Mouse (Mus musculus): ENCODE data around the gene Tmem50a.

The Tmem50a gene

GRCm38 (mm10) chr4:134869815-134870375, 44.9 kb downstream of the Tmem50a start:
- no peak for DNase-seq

- DNase-seq = no peak
Measured at GRCm38 (mm10) chr4:134869068-134869730, 45.6 kb downstream of the Tmem50a start.

- no peak for DNase-seq
Measured at GRCm38 (mm10) chr4:134868490-134868889, 46.3 kb downstream of the Tmem50a start.

GRCm38 (mm10) chr4:134868065-134868464, 46.8 kb downstream of the Tmem50a start:
- DNase-seq = no peak

GRCm38 (mm10) chr4:134867661-134868060, 47.2 kb downstream of the Tmem50a start:
- no peak for DNase-seq

GRCm38 (mm10) chr4:134867213-134867612, 47.6 kb downstream of the Tmem50a start:
- DNase-seq = no peak

GRCm38 (mm10) chr4:134865789-134866188, 49.0 kb downstream of the Tmem50a start:
- no peak for DNase-seq

GRCm38 (mm10) chr4:134865340-134865739, 49.5 kb downstream of the Tmem50a start:
- no peak for DNase-seq

- no peak for DNase-seq
Measured at GRCm38 (mm10) chr4:134863937-134864729, 50.7 kb downstream of the Tmem50a start, which contains the start of gene Rhd. TSS of gene Rhd (plus strand) at chr4:134864536.

GRCm38 (mm10) chr4:134862996-134863395, 51.8 kb downstream of the Tmem50a start:
- DNase-seq = no peak

- peak; percentile 62 for DNase-seq
Measured at GRCm38 (mm10) chr4:134861884-134862283, 52.9 kb downstream of the Tmem50a start.

- no peak for DNase-seq
Measured at GRCm38 (mm10) chr4:134858494-134858893, 56.3 kb downstream of the Tmem50a start.

GRCm38 (mm10) chr4:134856501-134856900, 58.3 kb downstream of the Tmem50a start:
- DNase-seq = peak; percentile 46

GRCm38 (mm10) chr4:134856056-134856455, 58.8 kb downstream of the Tmem50a start:
- no peak for DNase-seq

- DNase-seq = no peak
Measured at GRCm38 (mm10) chr4:134855371-134855770, 59.5 kb downstream of the Tmem50a start.

- DNase-seq = peak; percentile 96
Measured at GRCm38 (mm10) chr4:134853637-134854485, 61.0 kb downstream of the Tmem50a start.

GRCm38 (mm10) chr4:134853259-134853636, 61.6 kb downstream of the Tmem50a start, which contains the start of gene Maco1:
TSS of gene Maco1 (minus strand) at chr4:134853345.
- peak; percentile 99 for DNase-seq

- no peak for DNase-seq
Measured at GRCm38 (mm10) chr4:134852438-134853255, 62.2 kb downstream of the Tmem50a start.

- DNase-seq = no peak
Measured at GRCm38 (mm10) chr4:134851876-134852275, 62.9 kb downstream of the Tmem50a start.

GRCm38 (mm10) chr4:134851236-134851635, 63.6 kb downstream of the Tmem50a start:
- no peak for DNase-seq

GRCm38 (mm10) chr4:134850551-134850950, 64.3 kb downstream of the Tmem50a start:
- no peak for DNase-seq
